Mouse (Mus musculus) heart, adult 18-20 months (tissue): ENCODE data around the gene Gm49395. TPM values are rescaled to one million over a fixed set of nuclear protein-coding genes. Genes with fewer than 3 reads are reported as not detected.

Source experiments
- DNase-seq, 2 experiments: peaks; one replicate each; pipeline ENCODE4 v3.0.0; 2021 to 2022; ENCODE audit warnings: mixed read lengths in 1 of 2
- total RNA-seq, 2 experiments: library from RNA; stranded (reverse); gene quantifications; 2 replicates each; pipeline ENCODE4 v1.2.3; 2021

Gm49395 gene
- total RNA-seq, 2 experiments from 2014 or later = 4.4 to 8.6 TPM

- no peak for DNase-seq
These were observed 2.3 kb downstream of the Gm49395 start for GRCm38 (mm10) chr13:115099381-115099780.

- DNase-seq = no peak
These were observed 3.5 kb downstream of the Gm49395 start for GRCm38 (mm10) chr13:115098227-115098626.

GRCm38 (mm10) chr13:115096965-115097364 is 4.8 kb downstream of the Gm49395 start:
- DNase-seq = no peak

DNA sequence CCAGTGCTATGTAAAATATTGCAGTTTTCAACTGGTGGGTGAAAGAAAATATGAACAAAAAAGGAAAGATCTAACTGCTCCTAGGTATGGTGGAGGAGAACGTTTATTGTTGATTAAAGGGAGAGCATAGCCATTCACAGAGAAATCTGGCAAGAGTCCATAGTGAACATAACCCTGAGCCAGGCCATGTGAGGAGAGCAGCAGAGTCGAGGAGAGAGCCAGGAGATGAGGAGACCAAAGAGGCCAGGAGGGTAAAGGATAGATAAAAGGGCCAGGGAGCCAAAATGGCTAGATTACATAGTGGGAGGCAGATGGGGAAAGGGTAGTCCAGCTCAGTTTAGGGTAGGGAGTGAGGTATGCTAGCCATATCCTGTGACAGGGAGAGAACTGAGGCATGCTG is 5.5 kb downstream of the Gm49395 start:
- DNase-seq = peak; percentile 49 to 60

GRCm38 (mm10) chr13:115095392-115095791 is 6.3 kb downstream of the Gm49395 start:
- DNase-seq = no peak

GRCm38 (mm10) chr13:115091511-115091910 is 10.2 kb downstream of the Gm49395 start:
- no peak for DNase-seq

DNA sequence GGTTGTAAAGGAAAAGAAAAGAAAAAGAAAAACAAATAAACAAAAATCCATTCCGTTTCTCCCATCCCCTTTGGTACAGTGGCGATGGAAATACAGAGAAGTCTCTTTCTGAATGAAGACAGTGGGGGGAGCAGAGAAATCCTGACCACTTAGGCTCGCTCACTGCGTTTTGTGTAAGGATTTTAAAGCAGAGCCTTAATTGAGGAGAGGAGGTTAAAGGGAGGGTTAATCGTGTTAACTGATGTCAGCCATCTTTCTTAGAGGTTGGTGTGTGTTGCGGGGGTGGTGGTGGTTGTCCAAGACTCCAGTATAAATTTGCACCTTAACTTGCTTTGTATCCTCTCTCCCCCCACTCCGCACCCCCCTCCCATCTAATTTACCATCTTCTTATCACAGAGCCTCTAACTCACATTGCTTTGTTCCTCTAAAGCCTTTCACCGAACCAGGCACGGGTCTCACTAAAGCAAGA is 10.7 kb downstream of the Gm49395 start:
- no peak for DNase-seq

DNA sequence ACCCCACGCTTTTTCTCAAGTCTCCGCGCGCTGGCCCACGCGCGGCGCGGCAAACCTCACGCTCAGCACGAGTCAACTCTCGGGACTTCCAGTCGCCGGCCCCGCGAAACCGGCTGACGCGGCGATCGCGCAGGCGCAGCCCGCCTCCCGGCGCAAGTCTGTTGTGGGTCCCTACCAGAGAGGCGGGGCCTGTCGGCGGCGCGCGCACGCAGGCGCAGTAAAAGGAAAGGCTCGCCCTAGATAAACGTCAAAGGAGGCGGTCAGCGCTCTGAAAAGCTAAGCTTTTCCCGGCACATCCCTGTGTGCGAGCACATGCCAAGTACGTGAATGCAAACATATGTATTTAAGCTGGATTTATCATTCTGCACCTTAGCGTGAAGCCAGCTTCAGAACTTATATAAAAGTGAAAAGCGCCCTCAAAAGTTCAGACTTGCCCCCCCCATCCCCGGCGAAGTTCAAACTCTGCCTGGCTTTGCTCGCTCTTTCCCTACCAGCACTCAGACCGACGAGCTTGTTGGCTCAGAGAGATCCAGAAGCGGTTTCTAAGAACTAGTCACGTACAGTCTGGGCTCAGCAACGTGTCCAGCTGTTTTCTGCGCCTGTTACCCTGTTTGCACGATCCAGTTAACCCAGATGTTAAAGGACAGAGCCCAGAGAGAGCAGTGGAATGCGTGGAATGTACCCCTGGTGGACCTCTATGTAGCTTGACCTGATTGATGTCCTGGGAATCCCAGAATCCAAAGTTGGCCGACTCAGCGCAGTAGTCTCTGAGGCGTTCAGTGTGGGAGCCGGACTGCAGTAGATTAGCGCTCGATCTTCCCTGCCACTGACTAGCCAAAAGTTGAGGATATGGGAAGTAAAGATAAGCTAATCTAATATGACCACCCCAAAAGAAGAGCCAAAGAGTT is 11.4 kb downstream of the Gm49395 start, which contains the start of gene Pelo:
Gene Pelo, minus strand, starts transcription at position 118 of the 908 bp plus-strand sequence.
- DNase-seq = peak; percentile 96 to 98

GRCm38 (mm10) chr13:115089395-115090025 is 12.2 kb downstream of the Gm49395 start:
- DNase-seq = peak in 1 of 2 experiments; percentile 43

GRCm38 (mm10) chr13:115089020-115089394 is 12.7 kb downstream of the Gm49395 start:
- DNase-seq = no peak

DNA sequence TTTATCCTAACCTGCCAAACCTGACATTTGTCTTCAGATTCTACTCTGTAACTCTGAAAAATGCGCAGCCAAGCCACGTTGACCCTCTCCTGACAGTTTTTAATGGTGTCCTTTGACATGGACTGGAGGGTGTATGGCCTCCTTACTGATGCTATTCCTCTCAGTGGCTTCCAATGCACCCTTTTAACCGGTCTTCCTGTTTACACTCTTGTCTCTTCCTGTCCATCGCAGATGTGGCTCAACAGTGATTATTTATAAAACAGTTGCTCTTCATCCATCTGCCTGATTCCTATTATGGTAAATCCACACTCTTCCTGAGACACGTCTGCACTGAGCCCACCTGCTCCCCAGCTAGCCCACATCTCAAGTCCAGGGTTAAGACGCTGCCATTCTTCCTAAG is 15.7 kb downstream of the Gm49395 start:
- DNase-seq = no peak

DNA sequence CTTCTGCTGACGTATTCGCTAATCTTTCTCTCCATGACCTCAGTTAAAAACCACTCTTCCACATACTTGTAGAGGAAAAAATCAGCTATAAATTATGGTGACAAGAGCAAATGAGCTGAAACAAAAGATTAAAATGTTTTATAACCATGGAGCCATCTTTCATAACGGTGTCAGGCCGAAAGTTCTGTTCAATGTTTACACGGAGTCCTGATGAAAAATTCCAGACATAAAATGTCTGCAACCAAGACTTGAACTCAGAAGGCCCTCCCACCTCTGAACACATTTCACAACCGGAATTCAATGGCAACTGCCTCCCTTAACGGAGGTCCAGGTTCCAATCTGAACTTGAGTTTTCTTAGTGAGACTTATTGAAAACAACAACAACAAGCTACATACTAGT is 19.4 kb downstream of the Gm49395 start:
- DNase-seq = no peak

DNA sequence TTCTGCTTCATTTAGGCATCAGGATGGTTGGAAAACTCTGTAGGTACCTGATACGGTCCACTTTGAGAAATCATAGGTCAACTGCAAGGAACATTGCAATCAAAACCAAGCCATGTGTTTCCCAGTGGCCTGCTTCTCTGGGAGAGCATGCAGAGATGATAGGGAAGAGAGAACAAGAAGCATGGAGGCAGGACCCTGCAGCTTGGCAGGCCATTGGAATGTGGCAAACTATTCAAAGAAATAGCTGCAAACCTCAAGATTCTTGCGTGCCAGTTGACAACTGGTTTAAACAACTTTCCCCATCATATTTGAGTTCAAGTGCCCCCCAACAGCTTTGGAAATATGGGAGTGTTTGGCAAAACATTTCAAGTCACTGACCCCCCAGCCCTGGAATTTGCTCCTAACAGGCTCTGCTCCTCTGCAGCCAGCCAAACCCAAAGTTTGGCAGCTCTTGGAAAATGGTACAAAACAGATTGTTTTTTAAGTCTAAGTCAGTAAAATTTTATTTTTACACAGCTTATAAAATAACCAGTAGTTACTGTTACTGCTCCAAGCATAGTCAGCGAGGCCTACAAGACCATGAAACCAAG is 21.6 kb downstream of the Gm49395 start:
- no peak for DNase-seq

- DNase-seq = no peak
These were observed 22.6 kb downstream of the Gm49395 start for GRCm38 (mm10) chr13:115078997-115079685.

DNA sequence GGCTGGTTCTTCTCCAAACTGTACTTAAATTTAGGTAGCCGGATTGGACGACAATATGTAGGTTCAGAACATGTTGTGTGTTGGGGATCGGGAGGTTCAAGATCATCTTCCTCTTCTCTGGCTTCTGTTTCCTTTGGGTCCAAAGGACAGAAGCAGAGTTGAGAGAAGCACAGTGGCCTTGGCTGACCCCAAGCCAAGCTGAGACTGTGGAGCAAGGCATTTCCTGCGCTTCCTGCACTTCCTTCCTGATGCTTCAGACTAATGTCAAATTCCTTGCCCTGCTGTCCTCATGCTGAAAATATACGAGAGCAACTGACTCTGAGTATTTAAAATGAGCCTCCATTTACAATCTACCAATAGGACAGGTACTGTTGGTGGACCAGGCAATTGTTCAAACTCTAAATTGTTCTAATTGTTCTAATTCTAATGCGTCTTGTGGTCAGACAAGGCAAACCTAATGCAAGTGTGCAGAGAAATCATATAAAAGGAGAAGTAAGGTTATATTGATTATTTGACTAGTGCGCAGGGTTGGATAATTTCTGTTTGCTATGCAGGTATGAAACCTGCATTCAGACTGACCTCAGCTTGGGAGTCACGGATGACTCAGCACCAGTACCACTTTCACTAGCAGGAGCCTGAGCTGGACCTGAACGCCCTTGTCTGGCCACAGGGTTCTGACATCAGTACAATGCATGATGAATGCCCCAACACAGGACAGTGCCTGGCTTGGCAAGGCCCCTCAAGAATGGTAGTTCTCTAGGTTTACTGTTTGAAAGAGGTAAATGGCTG is 24.2 kb downstream of the Gm49395 start:
- DNase-seq = peak in 1 of 2 experiments; percentile 67

DNA sequence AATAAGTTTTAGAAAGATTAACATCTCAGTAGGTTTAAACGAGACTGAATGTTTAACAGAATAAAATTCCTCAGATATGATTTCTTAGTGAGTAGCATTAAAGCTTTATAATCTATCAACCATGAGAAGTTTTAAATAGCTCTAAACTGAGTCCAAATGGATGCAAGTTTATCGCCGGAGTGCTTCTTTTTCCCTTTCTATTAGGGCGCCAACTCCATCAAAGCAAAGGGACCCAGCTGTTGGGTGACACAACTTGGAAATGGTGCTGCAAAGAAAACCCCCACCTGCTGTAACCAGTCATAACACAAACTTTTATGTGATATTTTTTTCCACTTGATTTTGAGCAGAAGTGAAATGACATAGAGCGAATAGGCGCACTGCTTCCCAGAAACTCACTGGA is 29.3 kb downstream of the Gm49395 start:
- no peak for DNase-seq

GRCm38 (mm10) chr13:115071431-115071830 is 30.3 kb downstream of the Gm49395 start:
- DNase-seq = peak in 1 of 2 experiments; percentile 61

DNA sequence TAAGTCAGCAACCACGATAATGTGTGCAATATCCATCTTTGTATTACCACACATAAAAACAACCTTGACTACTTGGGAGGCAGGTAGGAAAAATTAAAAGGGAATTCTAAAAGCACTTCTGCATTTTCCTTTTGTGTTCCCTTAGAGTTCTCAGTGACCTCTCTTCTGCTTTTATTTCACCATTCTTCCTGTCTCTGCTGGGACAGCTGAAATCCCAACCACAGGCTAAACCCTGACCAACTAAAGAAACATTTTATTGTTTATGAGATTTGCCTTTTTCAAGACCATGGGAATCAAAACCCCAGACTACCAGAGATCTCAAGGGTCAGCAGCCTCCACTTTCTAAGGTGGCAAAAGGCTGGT is 33.8 kb downstream of the Gm49395 start:
- DNase-seq = no peak

DNA sequence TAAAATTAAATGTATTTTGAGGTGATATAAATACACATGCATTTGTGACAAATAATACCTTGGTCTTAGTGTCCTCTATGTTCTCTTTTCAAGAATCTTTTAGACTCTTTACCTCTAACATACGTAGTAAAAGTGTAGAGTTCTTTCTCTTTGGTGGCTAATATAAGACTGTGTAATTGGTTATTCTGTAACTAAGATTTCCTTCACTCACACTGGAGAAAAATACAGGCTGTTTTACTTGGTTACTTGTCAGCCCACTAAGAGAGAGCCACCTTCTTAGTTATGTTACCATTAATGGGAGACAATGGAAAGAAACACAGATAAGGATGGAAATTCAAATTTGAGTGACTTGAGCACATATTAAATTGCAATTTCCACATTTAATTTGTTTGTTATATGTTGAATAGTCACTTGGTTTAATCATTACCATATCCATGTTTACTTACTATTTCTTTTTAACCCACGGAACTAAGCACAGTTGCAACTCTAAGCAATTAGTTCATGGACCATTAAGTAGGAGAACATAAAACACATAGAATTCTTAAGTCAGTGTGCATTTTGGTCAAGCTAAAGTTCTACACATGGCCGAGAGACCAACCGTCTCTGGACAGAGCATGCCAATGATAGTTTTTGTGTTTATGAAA is 34.3 kb downstream of the Gm49395 start:
- DNase-seq = no peak

DNA sequence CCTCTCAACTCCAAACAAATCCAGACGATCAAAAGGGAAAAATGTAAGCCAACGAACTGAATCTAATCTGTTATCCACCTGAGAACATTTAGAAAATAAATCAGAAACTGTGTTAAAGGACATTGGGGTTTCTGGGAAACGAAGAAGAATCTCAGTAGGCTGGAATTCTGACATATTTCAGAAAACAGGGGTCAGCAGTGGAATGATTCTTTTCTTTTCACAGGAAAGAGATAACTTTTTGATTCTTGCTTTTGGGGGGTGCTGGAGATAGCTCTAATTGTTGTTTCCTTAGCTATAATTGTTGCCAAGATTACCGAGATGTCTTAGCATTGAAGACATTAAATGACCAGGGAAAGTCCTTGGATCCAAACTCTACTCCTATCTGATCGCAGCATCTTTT is 44.2 kb downstream of the Gm49395 start:
- no peak for DNase-seq

- DNase-seq = peak in 1 of 2 experiments; percentile 42
These were observed 46.9 kb downstream of the Gm49395 start for GRCm38 (mm10) chr13:115054783-115055182.
